Mouse (Mus musculus): Measurements from ENCODE around the gene Scube3.
A peak's percentile ranks its signal among the peaks of the same experiment; 100 is the strongest.

Scube3 gene

DNA sequence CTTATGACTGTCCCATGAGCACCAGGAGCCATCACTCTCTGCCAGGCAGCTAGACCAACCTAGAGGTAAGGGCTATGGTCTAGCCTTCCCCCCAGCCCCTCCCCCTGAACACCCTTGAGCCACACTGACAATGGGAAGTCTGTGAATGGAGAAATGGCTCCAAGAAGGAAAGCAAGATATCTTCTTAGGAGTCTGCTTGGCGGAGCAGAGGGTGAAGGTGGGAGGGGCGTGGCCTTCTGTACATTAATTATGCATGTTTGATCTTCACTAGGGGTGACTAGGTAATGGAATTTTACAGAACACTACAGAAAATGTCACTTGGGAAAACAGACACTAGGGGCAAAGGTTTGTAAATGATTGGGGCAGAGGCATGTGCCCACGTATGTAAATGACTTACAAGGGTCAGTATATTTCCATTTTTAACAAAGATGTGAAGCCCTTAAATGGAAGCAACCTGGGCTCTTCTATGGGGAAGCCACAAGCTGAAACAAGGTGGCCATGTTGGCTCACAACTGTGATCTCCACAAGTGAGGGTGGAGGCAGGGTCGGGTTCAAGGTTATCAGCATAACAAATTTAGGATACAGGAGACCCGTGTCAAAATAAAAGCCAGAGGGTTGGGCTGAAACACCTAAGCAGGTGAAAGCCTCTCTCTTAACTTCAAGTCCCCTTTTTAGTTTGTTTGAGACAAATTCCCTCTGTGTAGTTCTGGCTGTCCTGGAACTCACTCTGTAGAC is 11.4 kb upstream of the Scube3 start:
- ATAC-seq (ENCODE audit: insufficient number of reproducible peaks, low FRiP score, low TSS enrichment) = no peak

- no peak for ATAC-seq (ENCODE audit: insufficient number of reproducible peaks, low FRiP score, low TSS enrichment)
Measured at GRCm38 (mm10) chr17:28131156-28131555, 10.8 kb upstream of the Scube3 start.

- ATAC-seq (ENCODE audit: insufficient number of reproducible peaks, low FRiP score, low TSS enrichment) = no peak; the same call in 1 of the 2 replicates
Measured at GRCm38 (mm10) chr17:28133193-28133592, 8.7 kb upstream of the Scube3 start.

- no peak for ATAC-seq (ENCODE audit: insufficient number of reproducible peaks, low FRiP score, low TSS enrichment)
Measured at GRCm38 (mm10) chr17:28135496-28135895, 6.4 kb upstream of the Scube3 start.

- ATAC-seq (ENCODE audit: insufficient number of reproducible peaks, low FRiP score, low TSS enrichment) = no peak
Measured at GRCm38 (mm10) chr17:28136266-28136665, 5.7 kb upstream of the Scube3 start.

GRCm38 (mm10) chr17:28138013-28138412 is 3.9 kb upstream of the Scube3 start:
- no peak for ATAC-seq (ENCODE audit: insufficient number of reproducible peaks, low FRiP score, low TSS enrichment)

DNA sequence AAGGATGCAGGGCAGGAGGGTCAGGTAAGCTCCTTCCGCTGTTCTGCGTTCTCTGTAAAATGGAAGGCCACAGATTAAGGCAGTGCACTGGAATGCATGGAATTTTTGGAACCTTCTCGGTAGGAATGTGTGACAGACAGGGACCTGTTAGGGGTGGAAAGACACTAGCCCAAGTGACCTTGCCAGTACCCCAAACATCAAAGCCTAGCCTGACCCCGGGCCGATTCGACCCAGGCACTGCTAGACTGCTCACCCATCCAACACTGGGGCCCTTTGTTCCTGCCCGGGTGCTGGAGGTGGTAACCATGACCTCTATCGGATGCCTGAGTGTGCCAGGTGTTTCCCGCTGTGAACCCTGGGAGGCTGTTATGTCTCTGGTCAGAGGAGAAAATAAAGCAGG is 3.3 kb upstream of the Scube3 start:
- ATAC-seq (ENCODE audit: insufficient number of reproducible peaks, low FRiP score, low TSS enrichment) = no peak

DNA sequence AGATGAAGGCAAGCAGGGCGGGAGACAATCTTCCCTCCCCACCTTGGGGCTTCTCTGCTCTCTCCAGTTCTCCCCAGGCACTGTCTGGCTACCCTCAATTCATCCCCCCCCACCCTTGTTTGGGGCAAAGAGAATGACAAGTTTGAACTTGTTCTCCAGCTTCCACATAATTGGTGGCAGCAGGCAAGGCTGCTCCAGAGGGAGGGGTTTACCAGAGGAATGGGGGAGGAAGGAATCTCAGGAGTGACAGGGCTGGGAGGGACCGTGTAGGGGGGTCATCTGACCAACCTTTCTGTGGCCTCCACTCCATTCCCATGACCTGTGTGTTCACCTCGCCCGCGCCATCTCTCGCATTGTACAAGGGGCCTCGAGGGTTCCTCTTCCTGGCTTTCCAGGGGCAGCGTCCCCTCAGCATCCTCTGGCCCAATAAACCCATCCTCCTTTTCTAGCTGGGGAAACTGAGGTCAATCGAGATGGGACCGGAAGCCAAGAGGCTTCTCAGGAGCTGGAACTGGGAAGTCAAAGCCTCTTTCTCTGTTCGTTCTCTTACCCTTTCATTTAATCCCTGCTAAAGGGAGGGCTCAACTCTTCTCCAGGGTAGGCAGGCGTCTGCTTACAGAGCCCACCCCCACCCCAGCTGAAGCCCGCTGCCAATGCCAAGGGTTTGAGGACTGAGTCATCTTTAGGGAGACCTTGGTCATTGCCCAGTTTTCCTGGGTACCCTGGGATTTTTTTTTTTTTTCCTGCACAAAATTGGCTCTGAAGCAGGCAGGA is 1.3 kb upstream of the Scube3 start:
- ATAC-seq (ENCODE audit: insufficient number of reproducible peaks, low FRiP score, low TSS enrichment) = no peak

GRCm38 (mm10) chr17:28141205-28141650 is 713 bp upstream of the Scube3 start:
- no peak for ATAC-seq (ENCODE audit: insufficient number of reproducible peaks, low FRiP score, low TSS enrichment)

DNA sequence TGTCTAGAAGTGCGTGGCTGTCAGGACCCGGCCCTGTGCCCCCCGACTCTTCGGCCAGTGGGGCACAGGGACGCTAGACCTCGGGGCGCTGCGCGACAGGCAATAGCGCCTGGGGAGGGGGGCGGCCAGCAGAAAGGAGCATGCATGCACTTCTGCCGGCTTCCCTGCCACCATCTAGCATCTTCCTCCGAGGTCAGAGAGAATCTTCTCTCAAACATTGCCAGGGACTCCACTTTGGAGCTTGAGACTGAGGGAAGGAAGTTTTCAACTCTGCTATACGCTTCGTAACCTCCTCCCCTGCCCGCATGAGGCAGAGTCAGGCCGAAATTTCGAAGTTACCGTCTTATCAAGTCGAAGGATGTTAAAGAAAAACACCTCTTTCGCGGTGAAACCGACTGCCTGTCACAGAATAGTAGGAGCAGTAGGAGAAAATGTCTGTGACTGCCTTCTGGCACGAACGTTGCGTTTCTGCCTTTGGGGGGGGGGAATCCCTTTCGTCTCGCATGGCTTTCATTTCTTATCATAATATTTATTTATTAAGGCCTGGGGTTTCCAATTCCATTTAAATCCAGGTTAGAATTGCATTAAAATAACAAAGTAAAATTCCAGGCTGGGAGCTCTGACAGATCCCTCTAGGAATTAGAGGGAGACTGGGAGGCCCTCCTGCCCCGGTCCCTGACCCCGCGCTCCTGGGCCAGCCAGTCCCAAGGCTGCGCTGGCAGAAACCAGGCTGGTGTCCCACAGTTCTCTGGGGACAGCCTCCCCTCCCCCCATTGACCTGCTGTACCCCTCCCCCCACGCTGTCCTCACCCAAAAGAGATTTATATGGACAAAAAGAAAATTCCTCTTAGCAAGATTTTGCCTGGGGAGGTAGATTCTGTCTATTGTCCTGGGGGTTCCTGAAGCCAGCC is 1.0 kb downstream of the Scube3 start:
- no peak for ATAC-seq (ENCODE audit: insufficient number of reproducible peaks, low FRiP score, low TSS enrichment)

GRCm38 (mm10) chr17:28143751-28144150 is 1.8 kb downstream of the Scube3 start:
- ATAC-seq (ENCODE audit: insufficient number of reproducible peaks, low FRiP score, low TSS enrichment) = no peak

DNA sequence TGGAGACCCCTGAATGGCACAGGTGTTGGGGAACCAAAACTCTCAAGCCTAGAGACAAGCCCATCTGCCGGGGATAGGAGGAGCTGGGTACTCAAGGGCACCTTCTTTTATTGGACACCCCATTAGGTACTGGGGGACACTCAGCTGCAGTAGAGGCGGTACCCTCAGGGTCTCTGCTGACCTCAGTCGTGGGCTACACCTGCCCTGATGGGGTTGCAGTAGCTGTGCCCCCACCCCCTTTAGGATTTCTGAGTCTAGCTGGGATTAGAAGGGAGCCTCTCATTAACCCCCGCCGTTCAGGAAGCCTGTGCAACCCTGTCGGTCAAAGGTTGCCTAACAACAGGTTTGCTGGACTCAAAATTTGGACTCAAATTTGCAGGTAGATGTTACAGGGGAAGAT is 2.3 kb downstream of the Scube3 start:
- ATAC-seq (ENCODE audit: insufficient number of reproducible peaks, low FRiP score, low TSS enrichment) = no peak

DNA sequence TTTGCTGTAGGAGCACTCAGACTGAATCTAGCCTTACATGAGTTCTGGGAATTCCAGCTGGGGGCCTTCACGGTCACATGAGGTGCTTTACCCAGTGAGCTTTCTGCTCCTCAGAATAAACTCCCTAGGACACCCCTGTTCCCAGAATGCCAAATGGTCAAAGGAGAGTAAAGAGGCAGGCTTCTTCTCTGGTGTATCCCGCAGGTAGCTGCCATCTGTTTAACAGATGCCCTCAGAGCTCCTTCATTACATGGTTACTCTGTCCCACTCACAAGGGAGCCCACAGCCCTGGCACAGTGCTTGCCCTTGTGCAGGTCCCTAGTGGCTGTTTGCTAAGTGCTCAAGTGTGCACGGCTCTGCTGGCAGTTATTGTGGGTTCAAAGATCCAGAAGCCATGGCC is 6.3 kb downstream of the Scube3 start:
- ATAC-seq (ENCODE audit: insufficient number of reproducible peaks, low FRiP score, low TSS enrichment) = peak; percentile 72; the same call in 1 of the 2 replicates

DNA sequence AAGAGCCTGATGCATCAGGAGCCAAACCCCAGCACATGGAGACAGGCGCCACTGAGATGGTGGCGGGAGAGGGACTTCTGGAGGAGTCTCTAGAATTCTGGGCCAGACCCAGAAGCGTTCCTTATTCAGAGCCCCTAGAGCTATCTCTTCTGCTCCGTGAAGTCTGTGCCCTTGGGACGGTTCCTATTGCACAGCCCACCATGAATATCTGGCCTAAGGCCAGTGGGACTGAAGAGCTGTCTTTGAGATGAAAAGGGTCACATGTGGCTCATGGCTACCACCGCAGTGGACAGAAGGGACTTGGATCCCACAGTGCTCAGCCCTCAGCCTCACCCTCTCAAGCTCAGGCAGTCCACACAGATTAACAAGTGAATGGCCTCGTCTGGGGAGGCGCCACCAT is 7.8 kb downstream of the Scube3 start:
- ATAC-seq (ENCODE audit: insufficient number of reproducible peaks, low FRiP score, low TSS enrichment) = no peak

DNA sequence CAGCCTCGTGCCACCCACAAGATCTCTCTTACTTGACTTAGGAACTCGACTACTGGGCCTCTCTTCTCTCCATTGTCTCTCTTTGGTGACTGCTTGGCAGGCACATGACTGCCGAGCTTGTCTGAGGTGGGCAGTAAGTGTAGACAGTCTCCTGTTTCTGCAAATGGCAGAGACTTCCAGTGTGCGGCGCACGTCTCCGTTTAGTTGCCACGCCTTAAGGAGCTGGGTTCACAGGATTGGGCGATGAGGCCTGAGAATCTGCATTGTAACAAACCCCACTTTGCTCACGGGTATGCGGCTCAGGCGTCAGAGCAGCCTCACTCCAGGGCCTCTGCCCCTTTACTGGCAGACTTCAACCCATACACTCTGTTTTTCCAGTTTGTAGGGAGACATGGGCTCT is 8.5 kb downstream of the Scube3 start:
- ATAC-seq (ENCODE audit: insufficient number of reproducible peaks, low FRiP score, low TSS enrichment) = no peak

GRCm38 (mm10) chr17:28153095-28153494 is 11.2 kb downstream of the Scube3 start:
- no peak for ATAC-seq (ENCODE audit: insufficient number of reproducible peaks, low FRiP score, low TSS enrichment)

GRCm38 (mm10) chr17:28154970-28155369 is 13.0 kb downstream of the Scube3 start:
- ATAC-seq (ENCODE audit: insufficient number of reproducible peaks, low FRiP score, low TSS enrichment) = no peak

DNA sequence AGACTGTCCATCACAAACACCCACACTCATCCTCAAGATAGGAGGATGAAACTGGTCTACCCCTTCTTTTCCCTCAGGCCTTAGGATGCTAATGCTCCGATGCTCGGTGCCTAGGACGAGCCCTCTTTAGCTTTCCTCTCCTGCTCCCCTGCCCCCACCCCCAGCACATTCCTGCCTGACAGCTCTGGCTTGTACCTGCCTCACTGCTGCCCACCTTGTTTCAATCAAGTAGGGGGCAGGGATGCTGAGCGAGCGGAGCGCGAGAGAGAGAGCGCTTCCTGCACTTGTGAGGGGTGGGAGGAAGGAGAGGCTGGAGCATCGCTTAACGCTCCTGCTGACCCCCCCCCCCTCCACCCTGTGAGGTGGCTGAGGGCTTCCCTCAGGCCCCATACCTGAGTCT is 18.4 kb downstream of the Scube3 start:
- no peak for ATAC-seq (ENCODE audit: insufficient number of reproducible peaks, low FRiP score, low TSS enrichment)

DNA sequence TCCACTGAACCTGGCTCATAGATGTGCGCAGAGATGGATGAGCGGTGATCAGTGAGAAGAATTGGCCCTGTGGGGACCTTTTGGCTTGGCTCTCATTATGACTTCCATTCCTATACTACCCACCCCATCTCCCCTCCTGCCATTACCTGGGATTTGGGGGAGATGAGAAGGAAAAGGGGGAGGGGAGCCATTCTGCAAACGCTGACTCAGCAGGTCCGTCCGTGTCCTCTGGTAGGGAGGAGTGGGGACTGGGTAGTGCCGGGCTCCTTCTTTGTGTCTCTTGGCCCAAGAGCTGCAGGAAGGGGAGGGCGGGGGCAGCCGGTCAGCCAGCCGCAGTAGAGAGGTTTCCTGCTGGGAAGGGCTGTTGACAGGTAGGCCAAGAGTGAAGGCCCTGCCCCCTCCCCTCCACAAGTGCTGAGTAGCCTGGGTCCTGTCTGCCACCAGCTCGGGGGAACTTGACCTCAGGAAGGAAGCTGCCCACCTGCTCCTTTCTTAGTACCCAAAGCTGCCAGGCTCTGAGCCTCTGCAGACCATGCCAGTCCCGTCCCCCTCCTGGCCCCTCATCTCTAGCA is 19.5 kb downstream of the Scube3 start:
- ATAC-seq (ENCODE audit: insufficient number of reproducible peaks, low FRiP score, low TSS enrichment) = no peak

DNA sequence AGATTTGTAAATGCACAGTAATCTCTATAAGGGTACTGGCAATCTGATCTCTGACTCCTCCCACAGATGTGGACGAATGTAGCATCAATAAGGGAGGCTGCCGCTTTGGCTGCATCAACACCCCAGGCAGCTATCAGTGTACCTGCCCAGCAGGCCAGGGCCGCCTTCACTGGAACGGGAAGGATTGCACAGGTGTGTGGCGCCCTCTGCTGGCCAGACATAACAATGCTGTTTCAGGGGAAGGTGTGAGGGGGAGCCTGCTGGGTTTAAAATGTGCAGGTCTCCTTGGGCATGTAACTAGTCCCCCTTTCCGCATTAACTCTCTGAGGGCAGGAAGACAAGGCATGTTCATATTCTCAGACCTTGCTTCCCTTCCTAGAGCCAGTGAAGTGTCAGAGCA is 21.7 kb downstream of the Scube3 start:
- ATAC-seq (ENCODE audit: insufficient number of reproducible peaks, low FRiP score, low TSS enrichment) = no peak
